Mouse (Mus musculus) stomach, postnatal 0 days (tissue): ENCODE results near the gene Klrk1.

Experiments
- CTCF ChIP-seq: IDR thresholded peaks from 2 replicates; pipeline ENCODE4 v1.5.1; 2016; ENCODE audit warnings: antibody characterized with exemption, low read depth, mild to moderate bottlenecking, moderate library complexity
- EP300 ChIP-seq: optimal IDR thresholded peaks from 2 replicates; pipeline ENCODE3; 2016; ENCODE audit warnings: antibody characterized with exemption

DNA sequence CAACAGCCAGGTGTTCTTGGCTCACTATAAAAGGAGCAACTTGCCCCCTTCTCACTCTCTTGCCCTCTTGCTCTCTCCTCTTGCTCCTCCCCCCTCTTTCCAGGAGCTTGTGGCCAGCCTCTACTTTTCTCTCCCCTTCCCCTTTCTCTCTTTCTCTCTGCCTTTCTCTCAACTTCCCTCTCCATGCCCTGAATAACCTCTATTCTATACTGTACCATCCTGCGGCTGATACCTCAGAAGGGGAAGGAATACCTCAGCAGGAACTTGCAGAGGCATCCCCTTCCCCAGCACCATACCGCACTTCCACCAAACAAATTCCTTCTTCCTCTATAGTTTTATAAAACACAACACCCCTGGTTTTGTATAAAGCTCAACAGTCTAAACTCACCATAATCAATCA is 58.4 kb downstream of the Klrk1 start:
- no peak for TF ChIP-seq CTCF
- TF ChIP-seq EP300 = no peak
